Mouse (Mus musculus) c-Kit-positive CD71-negative TER-119-negative erythroid progenitor cells, embryonic 14.5 days (primary cell): ENCODE measurements around the gene Thap11.
A peak's percentile ranks its signal among the peaks of the same experiment; 100 is the strongest.
"Not testable (repeated sequence)": the region's sequence is repeated elsewhere in the genome, so short reads cannot be mapped to it uniquely, and the experiment has no call there.

Experiments
- DNase-seq: peaks from one replicate; pipeline ENCODE4 v3.0.0-alpha.2; 2013; ENCODE audit warnings: low read depth

Gene Thap11

DNA sequence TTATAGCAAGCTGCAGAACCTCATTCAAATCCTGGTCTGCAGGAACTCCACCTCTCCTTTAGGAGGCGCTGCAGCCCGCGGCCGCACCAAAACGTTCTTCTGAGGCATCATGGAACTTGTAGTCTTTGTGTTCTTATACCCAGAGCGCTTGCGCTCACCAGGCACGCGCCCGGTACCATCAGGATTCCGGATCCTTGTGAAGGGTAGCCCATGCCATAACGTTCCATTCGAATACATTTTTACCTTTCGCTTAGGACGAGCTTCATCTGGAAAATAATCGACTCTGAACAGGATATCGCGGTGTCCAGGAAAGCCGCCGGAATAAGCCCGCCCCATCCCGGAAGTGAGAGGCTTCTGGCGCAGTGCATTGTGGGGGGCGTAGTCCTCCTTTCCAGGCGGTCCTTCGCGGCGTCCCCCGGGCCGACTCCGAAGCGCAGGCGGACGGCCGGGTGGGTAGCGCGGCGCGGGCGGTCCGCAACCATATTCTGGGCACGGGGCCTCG is at the start of gene Thap11:
Gene Thap11 (plus strand): TSS at position 418 of the 502 bp plus-strand sequence.
- peak; percentile 87 for DNase-seq

- no peak for DNase-seq
Observed at GRCm38 (mm10) chr8:105805346-105805745, 49.6 kb upstream of the Thap11 start.

DNA sequence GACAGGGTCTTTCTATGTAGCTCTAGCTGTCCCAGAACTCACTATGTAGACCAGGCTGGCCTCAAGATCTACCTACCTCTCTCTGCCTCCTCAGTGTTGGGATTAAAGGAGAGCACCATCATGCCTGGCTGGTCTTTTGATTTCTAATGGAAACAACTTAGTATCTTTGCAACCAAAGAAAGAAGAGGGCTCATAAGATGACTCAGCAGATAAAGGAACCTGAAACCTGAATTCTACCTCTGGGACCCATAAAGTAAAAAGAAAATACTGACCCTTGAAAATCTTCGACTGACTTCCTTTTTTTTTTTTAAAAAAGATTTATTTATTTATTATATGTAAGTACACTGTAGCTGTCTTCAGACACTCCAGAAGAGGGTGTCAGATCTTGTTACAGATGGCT is 49.0 kb upstream of the Thap11 start:
- no peak for DNase-seq

GRCm38 (mm10) chr8:105807766-105808165 is 47.2 kb upstream of the Thap11 start:
- DNase-seq, result no peak

GRCm38 (mm10) chr8:105808480-105808879 is 46.5 kb upstream of the Thap11 start:
- no peak for DNase-seq

- DNase-seq, result no peak
Observed at GRCm38 (mm10) chr8:105810245-105810786, 44.6 kb upstream of the Thap11 start.

- DNase-seq, result no peak
Observed at GRCm38 (mm10) chr8:105811061-105811460, 43.9 kb upstream of the Thap11 start.

- no peak for DNase-seq
Observed at GRCm38 (mm10) chr8:105811543-105811942, 43.4 kb upstream of the Thap11 start.

DNA sequence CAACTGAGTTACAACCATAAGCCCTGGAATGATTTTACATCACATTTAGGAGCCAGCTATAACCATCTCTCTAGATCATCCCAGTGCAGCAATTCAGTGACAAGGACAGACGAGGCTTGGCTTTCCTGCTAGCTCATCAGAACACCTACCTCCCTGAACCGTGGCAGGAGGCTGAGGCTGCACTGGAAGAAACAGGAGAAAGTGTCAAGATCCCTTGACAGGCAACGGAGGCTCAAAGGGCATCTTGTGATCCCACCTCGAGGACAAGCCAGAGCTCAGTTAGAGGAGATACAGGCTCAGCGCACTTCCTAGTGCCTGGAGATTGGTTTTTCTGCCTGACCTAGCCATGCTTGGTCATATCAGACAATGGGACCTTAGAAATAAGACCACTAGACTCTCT is 42.4 kb upstream of the Thap11 start:
- no peak for DNase-seq

DNA sequence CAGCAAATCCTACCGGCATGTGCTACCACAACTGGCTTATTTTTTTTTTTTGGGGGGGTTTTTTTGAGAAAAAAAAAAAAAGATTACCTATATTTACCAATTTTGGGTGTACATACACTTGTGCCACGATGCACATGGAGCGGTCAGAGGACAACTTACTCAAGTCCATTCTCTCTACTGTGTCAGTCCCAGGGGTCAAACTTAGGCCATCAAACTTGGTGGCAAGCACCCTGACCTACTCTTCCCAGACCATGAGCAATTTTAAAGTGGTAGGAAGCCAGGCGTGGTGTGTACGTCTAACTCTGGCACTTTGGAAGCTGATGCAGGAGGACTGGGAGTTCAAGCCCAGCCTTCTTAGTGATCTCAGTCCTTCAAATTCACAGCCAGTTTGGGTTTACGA is 41.7 kb upstream of the Thap11 start:
- no peak for DNase-seq

DNA sequence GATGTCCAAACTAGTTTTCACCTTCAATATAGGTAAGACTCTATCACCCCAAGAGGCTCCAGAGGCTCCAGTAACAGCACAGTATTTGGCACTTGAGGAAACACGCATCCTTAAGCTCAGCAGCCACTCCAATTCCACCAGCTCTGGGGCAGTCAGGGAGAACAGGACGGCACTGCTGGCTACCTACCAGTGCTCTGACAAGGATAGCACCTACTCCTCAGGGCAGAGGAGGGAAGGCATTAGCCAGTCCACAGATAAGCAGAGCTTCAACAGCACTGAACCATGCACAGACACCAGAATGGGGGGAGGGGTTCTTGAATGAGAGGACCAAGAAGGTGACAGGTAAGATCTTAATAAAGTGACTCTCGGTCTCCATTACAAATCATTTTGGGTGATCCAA is 35.3 kb upstream of the Thap11 start:
- DNase-seq, result no peak

DNA sequence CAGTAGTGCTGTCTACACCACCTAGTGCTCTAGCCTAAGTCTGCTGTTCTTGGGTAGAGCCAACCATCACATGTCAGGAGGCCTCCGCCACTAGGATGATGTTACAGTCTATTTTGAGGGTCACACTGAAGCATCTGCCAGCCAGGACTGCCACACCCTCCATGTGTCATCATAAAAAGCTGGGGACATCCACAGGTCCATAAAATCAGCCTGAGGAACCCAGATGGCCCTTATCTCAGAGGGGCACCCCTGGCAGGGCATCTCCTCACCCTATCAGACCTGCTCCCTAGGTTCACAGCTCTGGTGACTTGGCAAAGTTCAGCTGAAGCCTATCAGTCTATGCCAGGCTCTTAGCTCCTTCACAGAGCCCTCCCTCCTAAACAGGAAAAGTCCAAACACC is 34.0 kb upstream of the Thap11 start:
- peak; percentile 63 for DNase-seq

- DNase-seq, result no peak
Observed at GRCm38 (mm10) chr8:105825506-105825905, 29.4 kb upstream of the Thap11 start.

DNA sequence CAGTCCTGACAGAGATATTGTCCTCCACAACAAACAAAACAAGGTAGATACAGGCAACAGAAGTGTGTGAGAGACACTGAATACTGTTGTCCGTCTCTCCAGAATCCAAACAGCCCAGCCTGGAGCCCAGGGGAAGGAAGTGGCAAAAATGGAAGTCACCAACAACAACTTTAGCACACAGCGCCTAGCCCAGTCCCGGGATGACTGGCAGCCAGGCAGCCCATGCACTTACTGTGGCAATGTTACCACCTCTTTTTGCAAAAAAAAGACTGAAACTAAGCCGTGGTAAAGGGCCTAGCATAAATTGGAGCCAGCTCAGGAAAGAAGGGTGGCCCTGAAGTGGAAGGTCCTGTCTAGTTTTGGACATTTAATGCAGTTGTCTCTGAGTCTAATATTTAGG is 28.6 kb upstream of the Thap11 start:
- DNase-seq, result no peak

DNA sequence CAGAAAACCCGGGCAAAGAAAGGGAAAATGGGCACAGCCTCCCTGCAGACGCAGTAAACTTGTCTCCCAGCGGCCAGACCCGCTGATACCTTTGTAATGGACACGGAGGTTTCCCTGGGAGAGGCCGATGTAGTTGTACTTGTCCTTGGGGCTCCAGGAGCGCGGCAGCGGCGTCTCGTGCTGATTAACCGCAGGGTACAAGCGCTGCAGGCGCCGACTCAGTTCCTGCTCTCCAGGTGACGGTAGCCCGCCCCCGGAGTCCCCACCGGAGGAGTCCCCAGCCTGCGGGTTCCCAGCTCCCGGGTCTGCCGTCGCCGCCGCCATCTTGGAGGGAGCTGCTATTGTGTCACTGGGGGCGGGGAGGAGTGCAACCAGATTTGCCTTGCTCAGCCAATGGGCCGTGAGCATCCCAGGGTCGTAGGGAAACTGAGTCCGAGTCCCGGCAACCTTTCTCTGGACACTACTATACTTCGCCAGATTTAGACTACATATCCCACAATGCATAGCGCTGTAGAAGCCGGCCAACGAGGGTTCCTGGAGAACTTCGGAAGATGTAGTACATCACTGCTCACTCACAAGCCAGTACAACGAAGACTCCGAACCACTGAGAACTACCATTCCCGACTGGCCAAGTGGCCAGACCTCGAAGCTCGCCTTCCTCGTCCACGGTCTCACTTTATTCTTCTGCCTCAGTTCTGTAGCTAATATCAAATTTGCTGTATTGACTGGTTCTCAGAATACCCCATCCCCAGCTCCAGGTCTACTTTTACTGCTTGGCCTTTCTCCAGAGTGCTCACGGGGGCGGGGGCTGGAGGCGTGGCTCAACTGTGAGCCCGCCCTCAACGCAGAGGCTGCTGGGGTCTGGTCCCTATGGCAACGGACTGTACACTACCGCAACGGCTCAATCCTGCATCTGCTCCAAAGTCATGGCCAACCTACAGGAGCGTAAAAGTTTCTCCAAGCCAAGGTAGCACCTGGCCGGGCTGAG is 27.8 kb upstream of the Thap11 start, which contains the start of the genes Ranbp10 and Tsnaxip1:
Gene Ranbp10 (minus strand): TSS at position 490 of the 988 bp plus-strand sequence.
Gene Tsnaxip1 (plus strand): TSS at position 871 of the 988 bp plus-strand sequence.
- peak; percentile 98 for DNase-seq

DNA sequence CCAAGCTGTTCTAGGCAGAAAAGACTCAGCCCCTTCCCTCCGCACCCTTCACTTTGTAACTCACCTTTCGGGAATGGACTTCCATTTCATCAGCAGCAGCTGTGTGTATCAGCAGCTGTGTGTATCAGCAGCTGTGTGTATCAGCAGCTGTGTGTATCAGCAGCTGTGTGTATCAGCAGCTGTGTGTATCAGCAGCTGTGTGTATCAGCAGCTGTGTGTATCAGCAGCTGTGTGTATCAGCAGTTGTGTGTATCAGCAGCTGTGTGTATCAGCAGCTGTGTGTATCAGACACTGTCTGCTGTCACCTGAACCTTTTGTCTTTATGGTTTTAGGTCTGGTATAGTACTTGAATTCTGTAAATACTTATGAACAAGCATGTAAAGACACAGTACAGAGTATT is 21.2 kb upstream of the Thap11 start:
- DNase-seq, result not testable (repeated sequence)

DNA sequence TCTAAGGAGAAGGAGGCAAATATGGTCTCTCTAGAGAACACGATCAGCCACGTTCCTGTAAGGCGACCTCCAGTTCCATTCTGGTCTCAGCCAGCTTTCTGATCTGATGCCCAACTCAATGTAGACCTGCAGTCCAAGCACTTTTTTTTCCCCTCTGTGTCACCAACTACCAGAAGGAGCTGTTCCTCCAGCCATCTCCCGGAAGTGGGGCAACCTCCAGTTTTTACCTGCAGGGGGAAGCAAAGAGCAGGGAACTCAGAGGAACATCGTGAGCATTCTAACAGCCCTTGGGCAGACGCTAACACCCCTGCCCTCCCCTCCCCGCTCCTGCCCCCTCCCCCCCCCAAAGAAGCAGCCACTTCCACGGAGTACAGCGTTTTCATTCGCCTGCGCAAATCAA is 19.6 kb upstream of the Thap11 start:
- DNase-seq, result peak; percentile 84

- no peak for DNase-seq
Observed at GRCm38 (mm10) chr8:105836991-105837390, 17.9 kb upstream of the Thap11 start.

DNA sequence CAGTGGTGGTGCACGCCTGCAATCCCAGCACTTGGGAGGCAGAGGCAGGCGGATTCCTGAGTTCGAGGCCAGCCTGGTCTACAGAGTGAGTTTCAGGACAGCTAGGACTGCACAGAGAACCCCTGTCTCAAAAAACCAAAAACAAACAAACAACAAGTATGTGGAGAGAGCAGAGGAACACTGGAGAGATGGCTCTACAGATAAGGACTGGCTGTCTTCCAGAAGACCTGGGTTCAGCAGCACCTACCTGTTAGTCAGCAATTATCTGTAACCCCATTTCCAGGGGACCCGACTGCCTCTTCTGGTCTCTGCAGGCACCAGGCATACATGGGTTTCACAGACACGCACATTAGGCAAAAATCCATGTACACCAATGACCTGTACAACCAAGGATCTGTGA is 15.7 kb upstream of the Thap11 start:
- no peak for DNase-seq

GRCm38 (mm10) chr8:105846678-105847077 is 8.3 kb upstream of the Thap11 start:
- DNase-seq, result no peak

DNA sequence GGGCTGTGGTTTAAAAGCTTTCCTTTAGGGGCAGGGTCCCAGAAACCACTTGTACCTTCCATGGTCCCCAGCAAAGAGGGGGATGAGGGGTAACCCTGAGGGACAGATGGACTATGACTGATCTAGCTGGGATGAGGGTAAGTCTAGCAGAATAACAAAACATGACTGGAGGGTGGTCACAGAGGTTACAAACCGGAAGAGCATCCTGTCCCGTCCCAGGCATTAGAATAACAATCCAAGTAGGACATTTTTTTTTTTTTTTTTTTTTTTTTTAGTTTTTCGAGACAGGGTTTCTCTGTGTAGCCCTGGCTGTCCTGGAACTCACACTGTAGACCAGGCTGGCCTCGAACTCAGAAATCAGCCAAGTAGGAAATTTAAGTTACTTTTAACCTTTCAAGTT is 4.9 kb upstream of the Thap11 start:
- no peak for DNase-seq

- DNase-seq, result no peak
Observed at GRCm38 (mm10) chr8:105850611-105851010, 4.3 kb upstream of the Thap11 start.

GRCm38 (mm10) chr8:105851651-105852143 is 3.2 kb upstream of the Thap11 start:
- peak; percentile 90 for DNase-seq
